Mouse (Mus musculus) liver, embryonic 15.5 days (tissue): ENCODE data around the gene Cog6. TPM values are rescaled to one million over a fixed set of nuclear protein-coding genes. Genes with fewer than 3 reads are reported as not detected.

Experiments
- ATAC-seq: fragments of 200-750 bp; cut with Nextera tagmentation; 2 replicates; pipeline ENCODE4 v1.8.0; 2017; ENCODE audit warnings: moderate number of reproducible peaks, mild to moderate bottlenecking, moderate library complexity; ENCODE audit not compliant: insufficient read depth
- H3K27ac ChIP-seq: fragments of 300-500 bp; sonication (generic); replicated peaks from 2 replicates; pipeline ENCODE4 v1.5.1; 2015; ENCODE audit warnings: mild to moderate bottlenecking, inconsistent platforms
- H3K27me3 ChIP-seq: fragments of 300-500 bp; sonication (generic); 2 replicates; pipeline ENCODE4 v1.6.1; 2015; ENCODE audit warnings: mild to moderate bottlenecking, inconsistent platforms
- H3K36me3 ChIP-seq: fragments of 300-500 bp; sonication (generic); replicated peaks from 2 replicates; pipeline ENCODE4 v1.6.1; 2015; ENCODE audit warnings: moderate library complexity, mild to moderate bottlenecking, inconsistent platforms
- H3K4me1 ChIP-seq: fragments of 300-500 bp; sonication (generic); replicated peaks from 2 replicates; pipeline ENCODE4 v1.6.1; 2015; ENCODE audit warnings: inconsistent platforms
- H3K4me2 ChIP-seq: fragments of 300-500 bp; sonication (generic); 2 replicates; pipeline ENCODE4 v1.6.1; 2015; ENCODE audit warnings: moderate library complexity, mild to moderate bottlenecking, inconsistent platforms
- H3K4me3 ChIP-seq: fragments of 300-500 bp; sonication (generic); replicated peaks from 2 replicates; pipeline ENCODE4 v1.5.1; 2015; ENCODE audit warnings: mild to moderate bottlenecking, inconsistent platforms
- H3K9ac ChIP-seq: fragments of 300-500 bp; sonication (generic); 2 replicates; pipeline ENCODE4 v1.6.1; 2015; ENCODE audit warnings: moderate library complexity, mild to moderate bottlenecking, inconsistent platforms
- H3K9me3 ChIP-seq: fragments of 300-500 bp; sonication (generic); replicated peaks from 2 replicates; pipeline ENCODE4 v1.6.1; 2016; ENCODE audit warnings: inconsistent platforms
- WGBS: fragments of 180-500 bp; shearing (Covaris S2); methylation state at CpG from one replicate; pipeline ENCODE4 v1.1.7; 2015; ENCODE audit warnings: mixed read lengths; ENCODE audit not compliant: insufficient replicate concordance; 5-methylcytosine and 5-hydroxymethylcytosine counted together
- polyA plus RNA-seq: library from polyadenylated mRNA; unstranded; fragments of >200 nt; fragmentation: Nextera tagmentation; extraction: Ambion mirVana; gene quantifications from 2 replicates; pipeline ENCODE4 v1.2.1, GENCODE M21; 2015

The Cog6 gene
- polyA plus RNA-seq, 1 experiment from 2014 or later = 13.4 TPM

DNA sequence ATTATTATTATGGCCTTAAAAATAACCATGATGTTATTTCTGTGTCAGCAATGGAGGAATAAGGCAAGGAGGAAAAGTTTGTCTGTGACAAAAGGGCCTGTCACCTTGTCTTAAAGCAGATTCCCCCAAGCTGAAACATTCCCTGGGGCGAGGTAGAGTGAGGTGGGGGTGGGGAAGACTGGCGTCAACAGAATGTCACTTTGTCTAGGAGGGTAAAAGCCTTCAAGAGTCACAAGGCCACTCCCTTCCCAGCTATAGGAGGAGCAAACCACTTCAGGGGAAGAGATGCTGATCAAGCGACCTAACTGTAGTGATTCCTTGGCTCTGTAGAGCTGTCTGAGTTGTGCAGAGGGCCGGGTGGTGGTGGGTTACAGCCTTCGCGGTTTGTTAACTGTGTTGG, 14.5 kb upstream of the Cog6 start:
- Histone ChIP-seq H3K27me3 (peaks cover 5% of the 10 kb centered on the region; the same call in 1 of the 2 replicates), H3K9me3 (no peaks in the 10 kb centered on the region), H3K4me3 (no peak overlapping the region), H3K36me3 (no peaks in the 10 kb centered on the region), H3K4me2 (no peak overlapping the region), H3K4me1 (no peaks in the 10 kb centered on the region), H3K9ac (no peak overlapping the region), H3K27ac (no peak overlapping the region)
- ATAC-seq = no peak
- WGBS = 32% methylated on average over 6 of the region's 6 CpGs

DNA sequence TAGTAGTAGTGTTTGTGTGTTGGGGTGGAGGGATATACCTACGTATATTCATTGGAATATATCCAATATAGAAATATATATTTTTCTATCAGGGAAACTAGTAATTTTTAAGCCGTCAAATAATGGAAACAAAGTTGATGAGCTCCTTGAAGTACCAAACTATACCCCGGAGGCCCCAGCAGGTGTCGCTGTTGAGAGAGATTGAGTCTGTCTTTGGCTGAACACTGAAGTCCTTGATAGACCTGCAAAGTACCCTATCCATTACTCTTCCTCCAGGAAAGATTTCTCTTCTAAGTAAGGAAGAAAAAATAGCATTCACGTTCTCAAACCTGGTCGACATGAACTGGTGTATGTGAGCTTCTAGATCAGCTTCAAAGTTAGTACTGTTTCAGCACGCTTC, 12.0 kb upstream of the Cog6 start:
- peaks cover 5% of the 10 kb centered on the region; the same call in 1 of the 2 replicates for H3K27me3 ChIP-seq
- H3K9ac ChIP-seq = no peak overlapping the region
- H3K4me3 ChIP-seq = no peak overlapping the region
- H3K36me3 ChIP-seq = no peaks in the 10 kb centered on the region
- no peak overlapping the region for H3K27ac ChIP-seq
- H3K9me3 ChIP-seq = no peaks in the 10 kb centered on the region
- ATAC-seq = no peak
- WGBS = 17% methylated on average over 7 of the region's 7 CpGs
- no peak overlapping the region for H3K4me2 ChIP-seq
- H3K4me1 ChIP-seq = no peaks in the 10 kb centered on the region

DNA sequence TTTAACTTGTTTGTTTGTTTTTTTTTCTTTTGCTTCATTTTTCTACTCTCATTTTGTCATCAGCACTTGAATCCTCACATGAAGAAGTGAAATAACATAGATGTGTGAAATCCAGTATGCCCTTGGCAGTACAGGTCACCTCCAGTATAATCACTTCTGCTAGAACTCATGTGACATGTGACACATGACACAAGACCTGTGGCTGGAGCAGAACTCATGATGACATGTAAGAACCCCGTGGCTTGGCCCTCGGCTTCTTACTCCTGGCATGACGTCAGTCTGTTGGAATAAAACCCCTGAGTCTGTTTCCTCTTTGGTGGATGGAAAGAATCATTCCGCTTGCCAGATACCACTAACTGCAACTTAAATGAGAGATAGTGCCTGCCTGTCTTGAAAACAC, 10.3 kb upstream of the Cog6 start:
- H3K4me2 ChIP-seq = no peak overlapping the region
- WGBS = 46% methylated on average over 4 of the region's 4 CpGs
- H3K36me3 ChIP-seq = no peaks in the 10 kb centered on the region
- no peaks in the 10 kb centered on the region for H3K9me3 ChIP-seq
- no peak for ATAC-seq
- no peak overlapping the region for H3K9ac ChIP-seq
- no peaks in the 10 kb centered on the region for H3K4me1 ChIP-seq
- no peak overlapping the region for H3K27ac ChIP-seq
- no peak overlapping the region for H3K4me3 ChIP-seq
- peaks cover 5% of the 10 kb centered on the region; the same call in 1 of the 2 replicates for H3K27me3 ChIP-seq

DNA sequence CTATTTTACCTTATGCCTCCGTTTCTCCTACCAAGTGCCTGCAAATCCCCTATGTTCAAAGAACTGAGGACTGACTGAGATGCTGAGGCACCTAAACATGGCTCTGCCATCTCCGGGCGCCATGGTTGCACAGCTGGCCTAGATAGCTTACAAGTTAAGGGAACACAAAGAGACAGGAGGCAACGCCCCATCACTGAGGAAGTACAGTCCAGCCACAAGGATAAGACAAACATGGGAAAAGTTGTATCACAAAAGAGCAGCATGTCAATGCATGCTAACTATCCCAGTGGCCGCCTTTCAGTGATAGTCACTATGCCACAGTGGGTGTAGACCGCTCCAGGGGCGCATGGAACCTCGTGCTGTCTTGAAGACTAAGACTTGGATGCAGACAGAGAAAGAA, 9.6 kb downstream of the Cog6 start:
- Histone ChIP-seq H3K9me3 (no peaks in the 10 kb centered on the region), H3K4me3 (no peak overlapping the region), H3K27ac (no peak overlapping the region), H3K4me2 (no peak overlapping the region), H3K9ac (no peak overlapping the region), H3K4me1 (no peaks in the 10 kb centered on the region), H3K36me3 (peaks cover 23% of the 10 kb centered on the region), H3K27me3 (no peaks in the 10 kb centered on the region)
- ATAC-seq = no peak
- WGBS = 77% methylated on average over 8 of the region's 8 CpGs

DNA sequence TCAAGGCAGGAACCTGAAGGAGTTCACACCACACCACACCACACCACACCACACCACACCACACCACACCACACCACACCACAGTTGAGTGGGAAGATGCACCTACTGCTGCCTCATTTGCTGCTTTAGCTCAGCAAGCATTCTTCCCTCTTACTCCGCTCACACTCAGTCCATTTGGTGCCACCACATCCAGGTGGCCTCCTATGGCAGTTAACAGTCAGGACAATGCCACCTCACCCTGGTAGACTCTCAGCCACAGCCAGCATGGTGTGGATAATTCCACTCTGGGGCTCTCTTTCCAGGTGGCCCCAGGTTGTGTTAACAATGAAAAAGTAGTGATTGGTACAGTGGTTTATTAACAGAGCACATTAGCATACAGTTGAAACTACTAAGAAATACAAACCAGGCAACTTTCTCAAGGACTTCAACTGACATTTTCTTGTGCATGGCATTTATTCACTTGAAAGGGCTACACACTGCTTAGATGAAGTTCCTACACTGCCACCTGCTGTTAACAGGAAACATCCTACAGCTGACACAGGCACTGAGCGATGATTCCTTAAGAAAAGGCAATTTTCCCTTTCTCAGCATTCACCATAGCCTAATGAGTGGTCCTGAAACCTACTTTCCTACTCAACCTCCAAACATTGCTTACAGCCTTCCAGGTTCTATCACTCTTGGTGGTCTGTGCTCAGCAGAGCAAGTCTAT, 12.5 kb downstream of the Cog6 start:
- no peak overlapping the region for H3K4me2 ChIP-seq
- no peak overlapping the region for H3K4me3 ChIP-seq
- H3K27ac ChIP-seq = no peak overlapping the region
- no peak overlapping the region for H3K9ac ChIP-seq
- H3K36me3 ChIP-seq = peaks cover 36% of the 10 kb centered on the region
- no peaks in the 10 kb centered on the region for H3K27me3 ChIP-seq
- no peaks in the 10 kb centered on the region for H3K4me1 ChIP-seq
- WGBS = 69% methylated on average over 2 of the region's 2 CpGs
- no peaks in the 10 kb centered on the region for H3K9me3 ChIP-seq
- no peak for ATAC-seq

DNA sequence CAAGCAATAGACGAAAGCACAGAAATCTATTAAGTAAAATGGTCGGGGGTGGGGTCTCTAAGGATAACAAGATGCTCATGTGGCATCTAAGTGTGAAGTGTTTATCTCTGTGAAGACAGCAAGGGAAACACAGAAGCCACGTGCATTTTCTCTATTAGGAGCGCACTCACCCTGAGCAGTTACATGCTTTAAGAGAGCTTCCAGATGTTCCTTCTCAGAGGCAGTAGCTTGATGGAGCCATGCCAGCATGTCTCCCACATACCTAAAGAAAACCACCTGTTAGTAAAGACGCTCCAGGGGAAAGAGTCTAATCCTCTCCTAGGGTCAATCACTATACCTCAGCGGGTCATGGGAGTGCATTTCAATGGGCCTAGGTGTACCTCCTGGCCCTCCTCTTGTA, 15.0 kb downstream of the Cog6 start:
- 66% methylated on average over 6 of the region's 6 CpGs for WGBS
- H3K27ac ChIP-seq = no peak overlapping the region
- ATAC-seq = no peak
- no peak overlapping the region for H3K4me3 ChIP-seq
- H3K27me3 ChIP-seq = no peaks in the 10 kb centered on the region
- no peaks in the 10 kb centered on the region for H3K4me1 ChIP-seq
- H3K36me3 ChIP-seq = peaks cover 30% of the 10 kb centered on the region
- H3K9me3 ChIP-seq = no peaks in the 10 kb centered on the region
- no peak overlapping the region for H3K9ac ChIP-seq
- H3K4me2 ChIP-seq = no peak overlapping the region

DNA sequence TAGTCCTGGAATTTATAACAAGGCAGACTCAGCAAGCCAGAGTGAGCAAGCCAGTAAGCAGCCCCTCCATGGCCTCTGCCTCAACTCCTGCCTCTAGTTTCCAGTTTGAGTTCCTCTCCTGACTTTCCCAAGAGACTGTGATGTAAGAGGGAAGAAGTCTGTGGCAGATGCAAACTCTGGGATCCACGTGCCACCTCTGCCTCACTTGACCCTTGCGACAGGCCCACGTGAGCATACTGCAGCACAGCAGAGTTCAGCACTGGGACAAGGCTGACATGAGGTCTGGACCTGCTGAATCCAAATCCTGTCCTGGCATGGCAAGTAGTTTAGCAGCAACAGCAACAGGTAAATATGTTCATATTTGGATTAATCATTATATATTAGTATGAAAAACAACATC, 17.0 kb downstream of the Cog6 start:
- Histone ChIP-seq H3K27ac (no peak overlapping the region), H3K4me2 (no peak overlapping the region), H3K4me3 (no peak overlapping the region), H3K27me3 (no peaks in the 10 kb centered on the region), H3K9ac (no peak overlapping the region), H3K36me3 (peaks cover 34% of the 10 kb centered on the region), H3K4me1 (no peaks in the 10 kb centered on the region), H3K9me3 (no peaks in the 10 kb centered on the region)
- 70% methylated on average over 3 of the region's 3 CpGs for WGBS
- ATAC-seq = no peak

DNA sequence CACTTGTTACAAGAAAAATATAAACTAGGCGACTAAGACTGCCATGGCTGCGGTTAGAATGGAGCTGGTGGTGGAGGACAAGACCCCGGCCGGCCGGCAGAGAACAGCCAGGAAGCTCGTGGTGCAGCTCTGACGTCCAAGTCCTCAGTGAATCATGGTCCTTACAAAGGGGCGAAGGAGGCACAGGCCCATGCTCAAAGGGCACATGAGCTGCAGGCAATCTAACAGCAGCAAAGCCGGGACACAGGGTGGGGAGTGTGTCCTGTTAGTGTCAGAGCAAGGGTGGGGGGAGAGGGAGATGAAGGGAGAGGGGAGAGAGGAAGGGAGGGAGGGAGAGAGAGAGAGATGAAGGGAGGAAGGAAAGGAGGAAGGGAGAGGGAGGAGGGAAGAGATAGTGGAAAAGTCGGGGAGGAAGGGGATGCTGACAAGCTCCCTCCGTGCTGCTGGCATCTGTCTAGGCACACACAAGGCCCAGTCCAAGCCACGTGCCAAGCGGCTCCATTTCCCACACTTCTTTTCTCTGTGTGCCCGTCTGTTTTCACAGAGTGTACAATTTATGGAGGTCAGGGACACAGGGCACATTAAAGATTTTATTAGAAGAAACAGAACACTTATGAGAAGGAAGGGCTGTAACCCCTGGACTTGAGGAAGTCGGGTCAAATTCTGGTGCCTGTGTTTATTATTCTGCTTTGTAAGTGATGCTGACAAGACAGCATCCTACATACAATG, 17.9 kb downstream of the Cog6 start:
- no peak overlapping the region for H3K27ac ChIP-seq
- no peak for ATAC-seq
- no peak overlapping the region for H3K4me2 ChIP-seq
- no peak overlapping the region for H3K9ac ChIP-seq
- no peaks in the 10 kb centered on the region for H3K9me3 ChIP-seq
- H3K4me3 ChIP-seq = no peak overlapping the region
- H3K27me3 ChIP-seq = no peaks in the 10 kb centered on the region
- H3K4me1 ChIP-seq = no peaks in the 10 kb centered on the region
- 61% methylated on average over 15 of the region's 15 CpGs for WGBS
- peaks cover 37% of the 10 kb centered on the region for H3K36me3 ChIP-seq

DNA sequence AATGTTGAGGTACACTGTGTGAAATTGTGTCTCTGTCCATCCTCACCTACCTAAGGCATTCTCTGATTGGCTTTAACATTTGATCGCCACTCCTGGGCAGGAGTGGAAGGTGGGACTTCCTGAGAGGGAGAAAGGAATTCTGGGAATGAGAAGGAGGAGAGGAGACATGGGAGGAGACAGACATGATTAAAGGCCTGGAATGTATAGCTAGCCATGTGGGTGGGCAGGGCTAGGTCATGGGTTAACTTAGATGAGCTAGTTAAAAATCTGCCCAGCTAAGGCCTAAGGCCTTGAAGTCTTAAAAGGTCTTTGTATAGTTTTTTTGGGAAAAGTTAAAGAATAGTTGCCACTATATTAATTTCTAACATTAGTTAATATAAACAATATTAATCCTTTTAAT, 19.7 kb downstream of the Cog6 start:
- Histone ChIP-seq H3K27me3 (no peaks in the 10 kb centered on the region), H3K9me3 (no peaks in the 10 kb centered on the region), H3K4me1 (no peaks in the 10 kb centered on the region), H3K4me2 (no peak overlapping the region), H3K27ac (no peak overlapping the region), H3K4me3 (no peak overlapping the region), H3K36me3 (peaks cover 38% of the 10 kb centered on the region), H3K9ac (no peak overlapping the region)
- 79% methylated on average over 1 of the region's 1 CpGs for WGBS
- no peak for ATAC-seq

DNA sequence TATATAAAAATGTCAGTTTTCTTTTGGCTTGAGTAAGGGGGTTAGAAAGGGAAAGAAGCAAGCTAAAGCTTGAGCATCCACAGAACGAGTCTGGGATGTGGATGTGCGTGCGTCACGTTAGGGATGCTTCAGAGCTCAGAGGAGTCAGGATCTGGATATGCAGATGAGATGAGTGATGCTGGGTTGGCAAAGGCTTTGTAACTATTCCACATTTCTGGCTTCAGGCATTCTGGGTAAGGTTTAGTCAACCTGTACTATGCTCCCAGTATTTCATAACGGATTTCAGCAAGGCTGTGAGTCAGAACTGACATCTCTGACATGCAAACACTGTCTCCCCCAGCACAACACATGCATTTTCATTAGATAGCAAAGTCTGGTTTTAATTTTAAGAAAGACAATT, 20.4 kb downstream of the Cog6 start:
- H3K9me3 ChIP-seq = no peaks in the 10 kb centered on the region
- no peak overlapping the region for H3K9ac ChIP-seq
- no peaks in the 10 kb centered on the region for H3K27me3 ChIP-seq
- H3K27ac ChIP-seq = no peak overlapping the region
- ATAC-seq = no peak
- no peak overlapping the region for H3K4me2 ChIP-seq
- no peak overlapping the region for H3K4me3 ChIP-seq
- 76% methylated on average over 5 of the region's 5 CpGs for WGBS
- H3K36me3 ChIP-seq = peaks cover 37% of the 10 kb centered on the region
- no peaks in the 10 kb centered on the region for H3K4me1 ChIP-seq

DNA sequence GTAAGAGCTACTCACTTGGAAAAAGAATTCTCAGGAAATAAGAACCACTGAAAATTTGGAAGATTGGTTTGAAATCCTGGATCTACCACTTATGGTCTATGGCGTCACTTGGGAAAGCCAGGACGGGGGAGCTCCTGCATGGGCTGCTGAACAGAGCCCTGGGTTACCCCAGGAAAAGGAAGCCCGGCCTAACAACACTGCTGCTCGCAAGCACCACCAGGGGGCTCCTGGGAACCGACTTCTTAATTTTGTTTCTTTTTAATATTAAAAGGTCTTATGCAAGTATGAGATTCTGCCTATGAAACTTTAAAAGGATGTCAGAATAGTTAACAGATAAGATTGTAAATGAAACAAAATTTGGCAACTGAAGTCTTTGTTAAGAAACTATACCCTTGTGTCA, 22.4 kb downstream of the Cog6 start:
- no peak overlapping the region for H3K27ac ChIP-seq
- 63% methylated on average over 5 of the region's 5 CpGs for WGBS

More for the DNA sequence above, 22.4 kb downstream of the Cog6 start:
- H3K4me2 ChIP-seq = no peak overlapping the region
- no peak overlapping the region for H3K9ac ChIP-seq
- H3K9me3 ChIP-seq = no peaks in the 10 kb centered on the region
- H3K4me1 ChIP-seq = no peaks in the 10 kb centered on the region
- H3K27me3 ChIP-seq = no peaks in the 10 kb centered on the region
- H3K36me3 ChIP-seq = peaks cover 27% of the 10 kb centered on the region; the same call in 1 of the 2 replicates
- H3K4me3 ChIP-seq = no peak overlapping the region
- ATAC-seq = no peak
